Mouse (Mus musculus): Measurements from ENCODE around the gene Tcf12.
A peak's percentile ranks its signal among the peaks of the same experiment; 100 is the strongest.

Tcf12 gene

DNA sequence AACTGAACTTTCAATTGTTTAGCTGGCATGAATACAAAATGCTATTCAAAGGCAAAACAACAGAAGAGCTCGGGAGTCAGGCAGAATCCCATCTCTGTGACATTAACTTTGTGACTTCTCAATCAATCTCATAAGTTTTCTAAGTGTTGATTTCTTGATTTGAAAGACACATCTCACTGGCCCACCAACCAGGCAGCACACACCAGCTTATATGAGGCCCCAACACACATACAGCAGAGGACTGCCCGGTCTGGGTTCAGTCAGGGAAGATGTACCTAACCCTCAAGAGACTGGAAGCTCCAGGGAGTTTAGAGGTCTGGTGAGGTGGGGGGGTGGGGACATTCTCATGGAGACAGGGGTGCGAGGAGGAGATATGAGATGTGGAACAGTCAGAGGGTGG lies 132.8 kb downstream of the Tcf12 start:
- DNase-seq: no peak

DNA sequence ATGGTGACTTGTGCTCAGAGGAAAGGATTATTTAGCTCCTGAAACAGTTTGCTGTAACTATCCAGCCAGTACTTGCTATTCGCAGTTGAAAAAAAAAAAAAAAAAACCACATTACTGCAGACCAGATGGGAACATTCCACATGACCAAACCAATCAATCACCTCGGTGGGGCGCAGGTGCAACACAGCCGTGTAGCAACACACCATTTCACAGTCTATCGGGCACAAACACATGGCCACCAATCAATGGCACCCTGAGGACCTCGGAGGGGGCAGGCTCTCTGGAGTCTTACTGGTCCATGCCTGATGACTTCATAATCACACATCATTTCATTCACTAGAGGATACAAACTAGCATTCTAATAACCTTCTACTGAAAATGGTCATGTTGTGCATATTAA lies 135.6 kb downstream of the Tcf12 start:
- peak; percentile 94 to 96 for DNase-seq

DNA sequence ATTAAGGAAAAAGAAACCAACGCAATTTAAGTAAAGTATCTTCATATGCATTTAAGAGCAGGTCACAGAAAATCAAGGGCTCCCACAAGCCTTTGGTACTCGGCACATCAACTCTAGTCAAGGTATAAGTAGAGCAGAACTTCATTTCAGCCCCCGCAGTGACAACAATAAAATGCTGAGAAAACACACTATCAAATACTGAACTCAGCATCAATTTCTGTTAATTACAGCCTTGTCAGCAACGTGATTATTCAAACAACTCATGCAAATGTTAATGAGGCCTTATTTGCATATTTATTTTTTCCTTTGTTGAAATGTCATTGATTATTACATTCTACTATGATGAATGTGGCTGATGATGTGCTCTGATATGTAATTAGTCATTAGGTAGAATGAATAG lies 136.5 kb downstream of the Tcf12 start:
- peak in 1 of 2 experiments; percentile 29 for DNase-seq

DNA sequence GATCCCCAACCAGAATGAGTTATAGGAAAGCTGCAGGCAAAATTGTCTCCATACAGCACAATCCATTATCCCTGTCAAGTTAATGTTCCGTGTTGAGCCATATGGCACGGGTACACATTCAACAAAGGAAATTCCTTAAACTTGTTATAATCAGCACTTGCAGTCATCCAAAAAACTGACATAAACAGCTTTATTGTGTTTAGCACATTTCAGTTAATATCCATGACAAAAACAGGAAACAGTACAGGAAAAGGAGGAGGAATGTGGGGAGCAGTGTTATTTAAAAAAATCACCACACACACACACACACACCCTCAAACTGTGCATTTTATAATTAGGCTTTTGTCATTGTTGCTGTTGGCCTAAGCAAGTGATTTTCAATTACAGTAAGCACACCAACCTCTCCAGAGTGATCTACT lies 137.1 kb downstream of the Tcf12 start:
- peak in 1 of 2 experiments; percentile 42 for DNase-seq

GRCm38 (mm10) chr9:71964039-71964438 lies 147.6 kb downstream of the Tcf12 start:
- no peak for DNase-seq

GRCm38 (mm10) chr9:71960026-71960396 lies 151.7 kb downstream of the Tcf12 start:
- no peak for DNase-seq

DNA sequence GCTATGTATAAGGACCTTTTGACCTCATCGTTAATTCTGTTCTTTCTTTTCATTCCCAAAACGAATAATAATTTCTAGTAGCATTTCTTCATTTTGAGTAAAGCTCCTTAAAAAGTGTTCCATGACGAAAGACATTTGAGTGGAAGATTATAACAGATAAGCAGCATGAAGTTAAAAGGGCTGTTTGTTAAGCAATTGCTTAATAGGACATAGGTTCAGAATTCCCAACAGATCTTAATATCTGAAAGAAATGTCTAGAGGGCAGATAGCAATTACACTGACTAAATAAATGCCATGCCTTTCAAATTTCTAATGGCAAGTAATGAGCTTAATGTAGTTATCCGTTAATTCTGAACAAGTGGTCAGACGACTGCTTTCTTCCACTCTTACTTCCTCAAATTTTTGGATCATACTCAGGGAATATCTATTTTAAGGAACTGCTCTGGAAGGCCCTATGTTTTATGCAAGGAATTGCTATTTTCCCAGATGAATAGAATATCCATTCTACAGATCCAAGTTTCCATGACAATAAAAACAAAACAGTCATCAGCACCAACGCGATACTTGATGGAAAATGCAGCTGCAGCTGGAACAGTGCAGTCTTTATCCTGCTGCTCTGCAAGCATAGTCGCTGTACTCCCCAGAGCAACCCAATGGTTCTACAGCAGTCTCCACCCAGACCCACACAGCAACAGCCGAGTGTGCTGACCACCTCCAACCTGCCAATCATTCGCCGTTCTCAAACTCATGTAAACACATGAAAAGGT lies 152.2 kb downstream of the Tcf12 start:
- DNase-seq: no peak

DNA sequence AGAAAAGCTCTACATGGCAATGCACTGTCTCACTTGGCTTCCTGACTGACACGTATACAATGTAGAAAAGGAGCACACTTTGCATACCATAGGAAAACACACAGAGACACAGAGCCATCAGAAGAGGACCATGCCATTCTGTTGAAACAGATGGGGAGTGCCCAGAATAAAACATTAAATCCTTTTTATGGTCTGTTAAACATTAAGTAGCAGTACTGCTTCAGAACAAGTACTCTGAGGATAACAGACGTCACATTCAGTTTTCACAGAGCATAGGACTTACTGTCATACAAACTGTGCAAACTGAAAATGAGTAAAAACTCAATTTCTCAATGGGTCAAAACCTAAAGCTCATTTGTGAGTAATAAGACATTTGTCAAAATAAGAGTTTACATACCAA lies 158.5 kb downstream of the Tcf12 start:
- DNase-seq: no peak

GRCm38 (mm10) chr9:71952621-71953076 lies 159.0 kb downstream of the Tcf12 start:
- no peak for DNase-seq

DNA sequence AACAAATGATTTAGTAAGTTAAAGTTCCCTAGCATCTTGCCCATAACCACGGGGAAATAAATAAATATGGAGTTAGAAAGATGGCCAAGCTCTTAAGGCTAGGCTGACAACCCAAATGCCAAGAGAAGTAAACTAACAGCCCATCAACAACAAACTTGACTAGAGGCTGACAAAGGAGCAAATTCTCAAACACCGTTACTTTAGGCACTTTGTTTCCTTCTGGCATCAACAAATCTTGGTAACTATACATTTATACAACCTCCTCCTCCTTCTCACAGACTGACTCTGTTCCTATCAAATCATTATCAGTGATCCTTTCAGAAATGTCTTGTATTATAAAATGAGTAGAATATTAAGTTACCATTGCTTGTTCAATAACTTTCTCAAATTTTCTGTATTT lies 159.7 kb downstream of the Tcf12 start:
- DNase-seq: no peak

DNA sequence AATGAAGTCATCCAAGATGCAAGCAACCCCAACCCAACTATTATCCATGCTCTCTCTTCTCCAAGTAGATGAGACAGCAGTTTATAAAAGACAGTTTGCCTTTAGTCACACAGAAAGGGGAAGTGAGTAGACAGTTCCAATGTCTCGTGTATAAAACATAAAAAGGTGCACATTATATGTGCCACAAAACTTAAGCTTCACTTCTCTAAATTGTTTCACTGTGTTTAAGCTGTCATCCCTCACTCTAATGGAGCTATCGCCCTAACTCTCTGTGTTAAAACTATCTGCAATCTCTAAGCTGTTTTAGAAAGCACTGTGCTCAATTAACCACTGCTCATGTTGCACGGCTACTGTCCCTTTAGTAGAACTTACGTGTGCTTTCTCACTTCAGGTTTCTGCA lies 160.3 kb downstream of the Tcf12 start:
- DNase-seq: no peak

DNA sequence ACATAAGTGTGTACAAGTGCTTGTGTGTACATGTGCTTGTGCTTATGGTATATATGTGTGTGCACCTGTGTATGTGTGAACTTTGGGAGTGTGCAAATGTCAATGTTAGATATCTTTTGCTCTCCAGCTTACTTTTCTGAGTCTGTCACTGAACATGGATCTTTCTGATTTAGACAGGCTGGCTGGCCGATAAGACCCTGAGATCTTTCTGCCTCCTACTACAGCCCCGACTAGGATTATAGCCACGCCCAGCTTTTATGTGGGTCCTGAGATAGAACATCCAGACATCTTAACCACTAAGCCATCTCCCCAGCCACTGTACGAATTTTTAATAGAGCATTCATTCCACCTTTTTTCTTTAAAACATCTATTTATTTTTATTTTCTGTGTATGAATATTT lies 166.9 kb downstream of the Tcf12 start:
- DNase-seq: no peak

DNA sequence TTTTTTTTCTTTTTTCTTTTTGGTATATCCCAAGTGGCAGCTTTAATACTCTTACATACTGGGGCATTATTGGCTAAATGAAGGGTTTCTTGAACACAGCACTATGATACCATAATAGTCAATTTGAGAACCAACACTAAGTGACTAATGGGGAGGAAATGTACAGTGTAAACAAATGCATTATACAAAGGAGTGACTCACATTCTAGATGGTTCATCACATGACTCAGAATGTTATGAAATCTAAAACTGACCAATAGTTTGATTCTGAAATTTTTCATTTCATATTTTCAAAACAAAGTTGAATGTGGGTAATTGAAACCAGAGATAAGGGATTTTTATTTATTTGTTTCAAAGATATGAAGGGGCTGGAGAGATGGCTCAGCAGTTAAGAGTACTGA lies 169.2 kb downstream of the Tcf12 start:
- no peak for DNase-seq

- no peak for DNase-seq
Observed at GRCm38 (mm10) chr9:71940016-71940415, 171.7 kb downstream of the Tcf12 start.

- no peak for DNase-seq
Observed at GRCm38 (mm10) chr9:71936199-71936598, 175.5 kb downstream of the Tcf12 start.

GRCm38 (mm10) chr9:71934833-71935232 lies 176.8 kb downstream of the Tcf12 start:
- no peak for DNase-seq

DNA sequence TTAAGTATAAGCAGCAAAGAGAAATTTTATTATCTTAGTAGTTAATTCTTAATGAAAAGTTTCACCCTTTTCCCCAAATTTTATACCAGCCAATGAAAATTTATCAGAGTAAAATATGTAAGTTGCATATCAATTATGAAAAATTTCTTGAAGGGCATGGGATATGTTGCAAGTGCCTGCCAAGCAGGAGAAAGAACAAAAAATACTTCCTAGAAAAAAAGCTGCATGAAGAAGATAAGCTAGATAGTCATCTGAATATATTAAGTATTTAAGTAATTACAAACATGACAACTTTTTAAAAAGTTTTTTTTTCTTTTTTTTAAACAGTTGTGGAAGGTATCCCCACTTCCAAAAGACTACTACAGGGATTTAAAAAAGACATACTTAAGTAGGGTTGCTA lies 179.7 kb downstream of the Tcf12 start:
- DNase-seq: no peak

GRCm38 (mm10) chr9:71931358-71931715 lies 180.3 kb downstream of the Tcf12 start:
- no peak for DNase-seq

DNA sequence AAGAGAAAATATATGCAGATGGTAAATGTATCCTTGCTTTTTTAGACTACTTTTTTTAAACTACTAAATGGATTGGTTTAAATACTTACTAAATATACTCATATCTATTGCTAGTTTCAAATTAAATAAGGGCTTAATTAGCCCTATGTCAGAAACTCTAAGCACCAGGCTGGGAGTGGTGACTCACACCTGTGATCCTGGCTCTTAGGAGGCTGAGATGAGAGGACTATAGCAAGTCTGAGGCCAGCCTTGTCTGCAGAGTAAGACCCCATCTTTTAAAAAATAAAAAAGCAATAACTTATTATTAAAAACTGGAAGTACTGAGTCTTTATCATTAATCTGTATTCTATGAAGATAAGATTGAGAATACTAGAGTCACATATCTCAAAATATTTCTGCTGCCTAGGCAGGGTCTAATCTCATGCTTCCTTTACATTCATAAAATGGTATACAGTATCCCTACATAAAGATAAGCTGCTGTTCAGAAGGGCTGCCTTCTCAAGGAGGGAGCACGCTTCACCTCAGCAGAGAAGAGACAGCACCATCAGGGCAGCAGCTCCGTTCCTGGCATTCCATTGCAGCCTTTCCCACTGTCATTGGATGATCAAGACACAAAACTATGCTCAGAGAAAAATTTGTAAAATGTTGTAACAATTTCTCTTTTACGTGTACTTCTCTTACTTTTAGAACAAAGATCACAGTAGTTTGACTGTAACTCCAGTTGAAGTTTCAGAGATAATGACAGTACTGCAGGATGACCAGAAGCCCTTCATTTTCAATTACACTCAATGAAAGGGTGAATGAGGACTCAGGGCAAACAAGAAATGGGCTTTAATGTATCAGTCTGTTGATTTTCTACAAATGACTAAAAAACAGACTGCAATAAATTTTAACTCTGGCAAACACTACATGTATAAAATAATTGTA lies 181.0 kb downstream of the Tcf12 start:
- no peak for DNase-seq

DNA sequence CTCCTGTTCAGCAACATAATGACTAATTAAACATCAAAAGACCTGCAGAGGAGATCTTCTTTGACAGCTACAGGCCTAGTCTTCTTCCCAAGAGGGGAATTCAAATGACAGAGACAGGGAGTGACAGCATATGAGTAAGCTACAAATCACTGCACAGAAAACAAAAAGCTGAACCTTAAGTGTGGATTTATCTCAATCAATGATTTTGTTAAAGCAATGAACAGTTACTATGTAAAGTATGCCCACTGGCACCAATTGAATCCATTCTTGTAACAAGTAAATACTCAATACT lies 195.1 kb downstream of the Tcf12 start:
- DNase-seq: no peak

GRCm38 (mm10) chr9:71915871-71916661 lies 195.6 kb downstream of the Tcf12 start:
- DNase-seq: no peak

DNA sequence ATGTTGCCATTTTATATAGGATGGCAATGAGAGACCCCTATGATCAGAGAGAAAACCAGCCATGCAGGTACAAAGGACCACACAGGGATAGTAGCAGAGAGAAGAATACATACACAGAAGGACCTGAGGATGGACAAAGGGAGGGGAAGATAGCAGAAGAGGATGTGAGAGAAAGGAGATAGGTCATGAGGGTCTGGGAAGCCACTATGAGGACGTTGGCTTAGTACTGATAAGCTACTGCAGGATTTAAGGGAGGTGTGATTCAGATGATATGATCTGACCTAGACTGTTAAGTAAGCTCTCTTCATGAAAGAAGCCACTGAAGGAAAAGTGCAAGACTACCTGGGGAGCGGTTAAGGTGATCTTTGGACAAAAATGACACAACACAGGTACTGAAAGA lies 205.1 kb downstream of the Tcf12 start:
- DNase-seq: no peak

- DNase-seq: no peak
Observed at GRCm38 (mm10) chr9:71898852-71899251, 212.8 kb downstream of the Tcf12 start.
